Mouse (Mus musculus) heart, embryonic 12.5 days (tissue): ENCODE measurements around the gene Samd14. TPM values are rescaled to one million over a fixed set of nuclear protein-coding genes. Genes with fewer than 3 reads are reported as not detected.
"Not testable (repeated sequence)": the region's sequence is repeated elsewhere in the genome, so short reads cannot be mapped to it uniquely, and the experiment has no call there.

Experiments
- ATAC-seq: fragments of 200-750 bp; cut with Nextera tagmentation; 2 replicates; pipeline ENCODE4 v1.8.0; 2017; ENCODE audit warnings: moderate TSS enrichment, moderate library complexity; ENCODE audit not compliant: insufficient number of reproducible peaks, low FRiP score
- H3K27ac ChIP-seq: fragments of 300-500 bp; sonication (generic); 2 replicates; pipeline ENCODE4 v1.5.1; 2016; ENCODE audit warnings: mild to moderate bottlenecking, moderate library complexity; ENCODE audit not compliant: poor library complexity, severe bottlenecking
- H3K27me3 ChIP-seq: fragments of 300-500 bp; sonication (generic); replicated peaks from 2 replicates; pipeline ENCODE4 v1.6.1; 2016; ENCODE audit warnings: mild to moderate bottlenecking, moderate library complexity
- H3K36me3 ChIP-seq: fragments of 300-500 bp; sonication (generic); 2 replicates; pipeline ENCODE4 v1.6.1; 2016; ENCODE audit warnings: mild to moderate bottlenecking, moderate library complexity
- H3K4me1 ChIP-seq: fragments of 300-500 bp; sonication (generic); replicated peaks from 2 replicates; pipeline ENCODE4 v1.6.1; 2016; ENCODE audit warnings: mild to moderate bottlenecking
- H3K4me2 ChIP-seq: fragments of 300-500 bp; sonication (generic); 2 replicates; pipeline ENCODE4 v1.6.1; 2016; ENCODE audit warnings: mild to moderate bottlenecking, moderate library complexity
- H3K4me3 ChIP-seq: fragments of 300-500 bp; sonication (generic); 2 replicates; pipeline ENCODE4 v1.5.1; 2016; ENCODE audit warnings: mild to moderate bottlenecking
- H3K9ac ChIP-seq: fragments of 300-500 bp; sonication (generic); 2 replicates; pipeline ENCODE4 v1.6.1; 2016; ENCODE audit warnings: mild to moderate bottlenecking, moderate library complexity
- H3K9me3 ChIP-seq: fragments of 300-500 bp; sonication (generic); replicated peaks from 2 replicates; pipeline ENCODE4 v1.6.1; 2016; ENCODE audit warnings: mild to moderate bottlenecking, moderate library complexity
- WGBS: fragments of 180-500 bp; shearing (Covaris S2); methylation state at CpG from one replicate; pipeline ENCODE4 v1.1.7; 2016; 5-methylcytosine and 5-hydroxymethylcytosine counted together
- polyA plus RNA-seq: library from polyadenylated mRNA; unstranded; fragments of >200 nt; fragmentation: Nextera tagmentation; extraction: Ambion mirVana; gene quantifications from 2 replicates; pipeline ENCODE4 v1.2.1, GENCODE M21; 2016

Samd14 gene
- polyA plus RNA-seq, result 14.8 and 16.5 TPM in 2 replicates

DNA sequence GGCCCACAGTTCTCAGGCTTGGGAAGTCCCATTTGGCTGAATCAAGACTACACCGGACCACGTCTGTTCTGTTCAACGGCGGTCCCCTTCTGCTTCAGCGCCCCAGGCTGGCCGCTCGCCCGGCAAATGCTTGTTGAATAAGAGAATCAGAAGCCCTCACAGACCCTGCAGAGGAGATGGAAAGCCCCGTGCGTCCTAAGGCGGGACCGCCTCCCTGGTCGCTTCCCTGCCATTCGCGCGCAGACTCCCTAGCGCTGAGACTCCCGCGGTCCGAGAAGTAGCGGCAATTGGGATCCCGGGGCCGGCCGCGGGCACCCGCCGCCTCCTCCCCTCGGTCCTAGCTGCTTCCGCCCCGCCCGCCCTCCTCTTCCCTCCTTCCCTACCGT is at the start of gene Samd14:
Gene Samd14, plus strand, starts transcription at position 251 of the 386 bp plus-strand sequence.
- H3K9ac ChIP-seq, result peak within 1 kb of the TSS; percentile 87
- peaks cover 16% of the 10 kb centered on the region for H3K36me3 ChIP-seq
- no peaks in the 10 kb centered on the region for H3K27me3 ChIP-seq
- H3K4me2 ChIP-seq, result peak within 1 kb of the TSS; percentile 94
- peak within 1 kb of the TSS; percentile 78 for H3K4me3 ChIP-seq
- no peaks in the 10 kb centered on the region for H3K9me3 ChIP-seq
- 0% methylated on average over 30 of the region's 32 CpGs for WGBS
- peak within 1 kb of the TSS; percentile 83 for H3K27ac ChIP-seq
- peaks cover 57% of the 10 kb centered on the region for H3K4me1 ChIP-seq
- peak; percentile 43 for ATAC-seq

DNA sequence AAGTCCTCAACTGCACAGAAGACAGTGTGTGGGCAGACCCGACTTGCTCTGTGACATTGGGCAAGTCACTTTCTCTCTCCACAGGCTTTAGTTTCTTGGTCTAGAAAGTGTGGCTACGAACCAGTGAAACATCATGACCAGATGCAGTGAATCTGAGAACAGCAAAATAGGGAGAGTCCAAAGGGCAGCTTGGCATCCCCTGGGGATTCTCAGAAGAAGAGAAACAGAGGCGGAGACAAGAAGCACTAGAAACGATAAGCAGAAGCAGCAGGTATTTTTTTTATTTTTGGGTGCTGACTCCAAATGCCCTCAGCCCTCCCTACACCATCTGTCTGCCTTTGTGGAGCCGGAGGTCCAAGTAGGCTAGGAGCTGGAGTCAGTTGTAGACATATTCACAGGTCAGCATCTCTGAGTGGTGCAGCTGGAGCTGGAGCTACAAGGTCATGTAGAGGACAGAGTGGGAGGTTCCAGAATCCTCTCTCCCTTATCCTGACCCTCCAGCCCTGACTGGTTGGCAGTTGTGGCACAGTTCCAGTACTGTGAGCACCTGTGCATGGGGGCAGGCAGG is 47.1 kb upstream of the Samd14 start:
- 68% methylated on average over 5 of the region's 5 CpGs for WGBS
- no peaks in the 10 kb centered on the region for H3K36me3 ChIP-seq
- H3K9me3 ChIP-seq, result no peaks in the 10 kb centered on the region
- H3K4me1 ChIP-seq, result peaks cover 18% of the 10 kb centered on the region
- no peak overlapping the region for H3K27ac ChIP-seq
- H3K4me3 ChIP-seq, result no peak overlapping the region
- ATAC-seq, result peak; percentile 26; the same call in 1 of the 2 replicates
- H3K9ac ChIP-seq, result no peak overlapping the region
- no peak overlapping the region for H3K4me2 ChIP-seq
- no peaks in the 10 kb centered on the region for H3K27me3 ChIP-seq

DNA sequence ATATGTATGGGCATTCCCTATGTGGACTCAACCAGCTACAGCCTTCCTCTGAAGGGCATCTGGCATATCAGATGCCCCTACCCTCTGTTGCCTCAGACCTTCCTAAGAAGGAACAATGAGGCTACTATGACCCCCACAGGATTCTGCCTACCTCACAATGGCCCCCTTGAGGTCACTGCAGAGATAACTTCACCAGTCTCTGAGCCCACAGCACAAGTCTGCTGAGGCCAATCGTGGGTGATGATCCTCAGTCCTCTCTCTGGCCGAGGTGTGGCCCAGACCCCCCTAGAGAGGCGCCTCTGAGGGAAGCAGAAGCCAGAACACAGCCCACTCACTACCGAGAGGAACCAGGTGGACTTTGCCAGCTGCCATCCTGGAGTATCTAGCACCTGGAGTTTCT is 42.3 kb upstream of the Samd14 start, which contains the start of gene Hils1:
Gene Hils1, plus strand, starts transcription at position 175 of the 400 bp plus-strand sequence.
- Histone ChIP-seq H3K27ac (no peak within 1 kb of the TSS), H3K36me3 (no peaks in the 10 kb centered on the region), H3K9me3 (no peaks in the 10 kb centered on the region), H3K4me3 (no peak within 1 kb of the TSS), H3K27me3 (no peaks in the 10 kb centered on the region), H3K4me2 (no peak within 1 kb of the TSS), H3K4me1 (peaks cover 11% of the 10 kb centered on the region), H3K9ac (no peak within 1 kb of the TSS)
- no peak for ATAC-seq
- 45% methylated on average over 4 of the region's 4 CpGs for WGBS

DNA sequence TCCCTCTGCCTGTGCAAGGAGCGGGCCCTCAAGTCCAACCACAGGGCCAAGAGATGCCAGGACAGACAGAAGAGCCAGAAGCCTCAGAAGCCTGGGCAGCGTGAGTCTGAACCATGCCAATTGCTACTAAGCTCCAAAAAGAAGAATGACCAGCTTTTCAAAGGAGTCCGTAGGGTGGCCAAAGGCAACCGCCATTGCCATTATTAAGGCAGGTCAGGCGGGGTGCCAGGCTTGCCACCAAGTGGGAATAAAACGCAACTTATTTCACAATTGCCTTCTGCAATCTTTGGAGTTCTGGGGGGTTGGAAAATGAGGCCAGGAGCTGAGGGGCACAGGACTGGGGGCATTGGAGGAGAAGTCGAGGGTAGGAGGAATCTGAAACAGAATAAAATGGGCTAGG is 41.5 kb upstream of the Samd14 start:
- Histone ChIP-seq H3K27ac (no peak overlapping the region), H3K4me3 (no peak overlapping the region), H3K9me3 (no peaks in the 10 kb centered on the region), H3K36me3 (no peaks in the 10 kb centered on the region), H3K4me1 (peaks cover 12% of the 10 kb centered on the region), H3K4me2 (no peak overlapping the region), H3K27me3 (no peaks in the 10 kb centered on the region), H3K9ac (no peak overlapping the region)
- WGBS, result 78% methylated on average over 7 of the region's 7 CpGs
- no peak for ATAC-seq

DNA sequence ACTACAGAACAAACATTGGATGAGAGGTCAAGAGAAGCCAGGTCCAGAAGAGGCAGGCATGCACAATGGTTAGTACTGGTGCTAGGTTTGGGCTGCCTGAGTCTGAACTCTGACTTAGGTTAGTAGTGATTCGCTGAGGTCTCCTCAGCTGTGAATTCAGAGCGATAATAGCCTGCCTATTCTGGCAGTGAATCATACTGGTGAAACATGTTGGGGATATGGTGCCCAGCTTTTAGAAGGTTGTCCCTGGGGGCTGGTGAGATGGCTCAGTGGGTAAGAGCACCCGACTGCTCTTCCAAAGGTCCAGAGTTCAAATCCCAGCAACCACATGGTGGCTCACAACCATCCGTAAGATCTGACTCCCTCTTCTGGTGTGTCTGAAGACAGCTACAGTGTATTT is 40.0 kb upstream of the Samd14 start:
- not testable (repeated sequence) for H3K27me3 ChIP-seq, H3K4me3 ChIP-seq, H3K36me3 ChIP-seq, H3K4me2 ChIP-seq, ATAC-seq, H3K27ac ChIP-seq, H3K9me3 ChIP-seq, H3K9ac ChIP-seq
- 93% methylated on average over 4 of the region's 4 CpGs for WGBS
- H3K4me1 ChIP-seq, result peaks cover 23% of the 10 kb centered on the region

DNA sequence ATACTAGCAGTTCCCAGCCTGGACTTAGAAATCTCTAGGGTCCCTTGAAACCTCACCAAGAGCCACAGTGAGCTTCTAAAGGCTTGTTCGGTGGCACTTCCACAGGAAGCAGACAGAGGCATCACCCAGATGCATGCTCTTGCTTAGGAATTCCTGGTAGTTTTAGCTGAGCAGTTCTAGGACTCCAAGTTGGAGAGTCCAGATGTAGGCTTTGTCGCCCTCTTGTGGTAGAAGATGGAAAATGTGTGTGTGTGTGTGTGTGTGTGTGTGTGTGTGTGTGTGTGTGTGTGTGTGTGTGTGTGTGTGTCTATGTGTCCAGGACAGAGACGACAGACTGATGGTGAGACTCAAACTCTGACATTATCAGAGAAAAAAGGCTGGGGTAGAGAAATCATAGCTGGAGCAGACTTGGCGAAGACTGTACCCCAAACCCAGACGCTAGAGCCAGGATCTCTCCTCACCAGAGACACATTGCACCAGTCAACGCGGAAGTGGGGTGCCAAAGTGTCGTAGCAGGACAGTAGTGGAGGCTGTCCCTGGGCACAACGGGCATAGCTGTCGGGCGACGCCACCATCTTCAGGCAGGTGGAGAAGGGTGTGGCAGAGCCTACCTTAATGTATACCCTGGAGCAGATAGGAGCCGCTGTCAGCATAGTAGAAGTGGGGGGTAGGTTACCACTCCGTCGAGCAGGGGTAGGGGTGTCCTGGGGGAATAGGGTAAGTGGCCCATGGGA is 39.3 kb upstream of the Samd14 start:
- Histone ChIP-seq H3K9me3 (no peaks in the 10 kb centered on the region), H3K9ac (no peak overlapping the region), H3K27me3 (no peaks in the 10 kb centered on the region), H3K27ac (no peak overlapping the region), H3K4me2 (no peak overlapping the region), H3K36me3 (no peaks in the 10 kb centered on the region), H3K4me1 (peaks cover 29% of the 10 kb centered on the region), H3K4me3 (no peak overlapping the region)
- 0 out of 2 replicates have a peak, but pooled peaks have one; percentile 44 for ATAC-seq
- WGBS, result 56% methylated on average over 15 of the region's 15 CpGs

DNA sequence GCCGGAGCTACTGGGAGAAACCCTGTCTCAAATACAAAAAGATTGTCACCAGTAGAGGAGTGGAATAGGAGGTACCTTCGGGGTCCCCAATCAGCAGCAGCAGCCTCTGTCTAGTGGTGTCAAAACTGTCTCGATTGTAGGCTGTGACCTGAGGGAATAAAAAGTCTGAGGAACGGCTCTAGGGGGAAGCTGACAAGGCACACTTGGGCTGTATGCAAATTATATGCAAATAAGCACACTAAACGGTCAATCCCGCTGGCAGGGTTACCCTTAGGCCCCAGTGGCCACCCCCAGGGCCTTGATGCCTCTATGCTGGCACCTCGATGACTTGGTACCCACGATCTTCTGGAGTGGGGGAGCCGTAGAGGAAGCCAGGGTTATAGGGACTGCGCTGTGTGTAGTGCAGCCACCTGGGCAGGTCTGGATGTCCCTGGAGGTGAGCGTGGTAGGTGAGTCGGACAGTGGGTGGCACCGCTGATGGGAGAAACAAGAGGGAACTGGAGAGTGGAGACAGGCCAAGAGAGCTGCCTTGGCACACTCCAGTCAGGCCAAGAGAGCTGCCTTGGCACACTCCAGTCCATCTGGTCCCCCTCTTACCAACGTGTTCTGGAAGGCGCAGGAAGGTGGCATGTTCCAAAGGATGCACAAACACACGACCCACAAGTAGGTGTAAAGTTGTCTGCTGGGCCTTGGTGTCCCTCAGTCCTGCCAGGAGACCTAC is 37.6 kb upstream of the Samd14 start:
- Histone ChIP-seq H3K36me3 (no peaks in the 10 kb centered on the region), H3K9ac (peak overlapping the region; percentile 70; the same call in 1 of the 2 replicates), H3K9me3 (no peaks in the 10 kb centered on the region), H3K4me3 (peak overlapping the region; percentile 40; the same call in 1 of the 2 replicates), H3K27me3 (no peaks in the 10 kb centered on the region), H3K27ac (peak overlapping the region; percentile 76; the same call in 1 of the 2 replicates), H3K4me2 (peak overlapping the region; percentile 63), H3K4me1 (peaks cover 45% of the 10 kb centered on the region)
- 66% methylated on average over 16 of the region's 16 CpGs for WGBS
- ATAC-seq, result no peak

DNA sequence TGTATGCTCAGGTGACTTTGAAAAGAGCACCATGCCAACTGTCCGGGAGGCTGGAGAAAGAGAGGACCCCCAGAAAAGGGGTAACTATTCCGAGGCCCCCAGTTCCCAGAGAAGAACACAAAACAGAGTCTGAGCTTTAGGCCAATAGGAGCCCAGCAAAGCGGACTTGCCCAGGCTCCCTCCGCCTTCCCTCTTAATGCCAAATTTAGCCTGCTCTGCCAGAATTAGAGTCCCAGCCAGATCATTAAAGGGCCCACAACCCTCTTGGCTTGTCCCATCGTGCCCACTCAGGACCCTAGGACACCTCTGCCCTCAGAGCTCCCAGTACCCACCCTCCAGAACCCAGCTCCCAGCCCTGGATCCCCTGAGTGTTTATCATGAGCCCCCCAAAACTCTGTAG is 36.8 kb upstream of the Samd14 start:
- peaks cover 49% of the 10 kb centered on the region for H3K4me1 ChIP-seq
- no peaks in the 10 kb centered on the region for H3K9me3 ChIP-seq
- H3K27ac ChIP-seq, result peak overlapping the region; percentile 76
- H3K4me2 ChIP-seq, result peak overlapping the region; percentile 63
- no peaks in the 10 kb centered on the region for H3K27me3 ChIP-seq
- no peak for ATAC-seq
- H3K9ac ChIP-seq, result peak overlapping the region; percentile 70
- peak overlapping the region; percentile 40 for H3K4me3 ChIP-seq
- H3K36me3 ChIP-seq, result no peaks in the 10 kb centered on the region
- 28% methylated on average over 5 of the region's 5 CpGs for WGBS

DNA sequence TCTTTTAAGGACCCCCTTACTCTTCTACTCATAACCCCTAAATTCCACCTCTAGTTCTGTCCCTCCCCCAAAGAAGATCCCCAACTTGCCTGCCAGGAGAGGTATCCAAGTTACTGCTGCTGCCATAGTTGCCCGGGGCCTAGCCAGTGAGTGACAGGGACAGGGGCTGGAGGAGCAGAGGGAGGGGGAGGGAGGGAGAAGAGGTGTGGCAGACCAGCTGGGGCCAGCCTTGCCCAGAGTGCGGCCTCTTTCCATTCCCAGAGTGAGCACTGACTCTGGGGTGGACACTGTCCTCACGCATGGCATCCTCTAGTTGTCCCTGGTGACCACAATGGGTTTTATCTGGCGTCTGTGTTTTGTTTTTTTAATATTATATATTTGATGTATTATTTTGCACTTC is 36.4 kb upstream of the Samd14 start:
- peak; percentile 55 for ATAC-seq
- Histone ChIP-seq H3K4me1 (peaks cover 52% of the 10 kb centered on the region), H3K27me3 (no peaks in the 10 kb centered on the region), H3K4me3 (peak overlapping the region; percentile 40), H3K9ac (peak overlapping the region; percentile 70), H3K27ac (peak overlapping the region; percentile 76), H3K9me3 (no peaks in the 10 kb centered on the region), H3K4me2 (peak overlapping the region; percentile 63), H3K36me3 (no peaks in the 10 kb centered on the region)
- 45% methylated on average over 4 of the region's 4 CpGs for WGBS

DNA sequence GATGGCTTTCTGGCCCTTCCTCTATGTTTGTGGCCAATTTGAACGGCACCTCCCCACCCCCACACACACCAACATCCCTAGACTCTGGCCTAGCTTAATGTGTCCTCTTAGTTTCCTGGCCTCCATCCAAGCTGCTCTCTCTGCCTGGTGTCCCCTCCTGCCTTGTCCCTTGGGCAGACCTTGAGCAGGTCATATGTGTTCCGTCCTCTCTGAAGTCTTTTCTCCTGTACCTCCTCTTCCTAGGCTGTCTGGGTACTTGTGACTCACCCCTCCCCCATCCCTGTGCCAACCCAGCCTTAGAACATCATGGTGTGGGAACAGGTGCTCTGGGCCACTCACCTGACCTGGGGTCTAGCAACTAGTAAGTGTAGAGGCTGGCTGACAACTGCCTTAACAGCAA is 34.7 kb upstream of the Samd14 start:
- Histone ChIP-seq H3K36me3 (no peaks in the 10 kb centered on the region), H3K27me3 (no peaks in the 10 kb centered on the region), H3K9me3 (no peaks in the 10 kb centered on the region), H3K4me3 (no peak overlapping the region), H3K9ac (0 out of 2 replicates have a peak overlapping the region, but pooled peaks have one; percentile 35), H3K27ac (peak overlapping the region; percentile 64), H3K4me2 (no peak overlapping the region), H3K4me1 (peaks cover 60% of the 10 kb centered on the region)
- no peak for ATAC-seq
- WGBS, result 50% methylated on average over 2 of the region's 2 CpGs

DNA sequence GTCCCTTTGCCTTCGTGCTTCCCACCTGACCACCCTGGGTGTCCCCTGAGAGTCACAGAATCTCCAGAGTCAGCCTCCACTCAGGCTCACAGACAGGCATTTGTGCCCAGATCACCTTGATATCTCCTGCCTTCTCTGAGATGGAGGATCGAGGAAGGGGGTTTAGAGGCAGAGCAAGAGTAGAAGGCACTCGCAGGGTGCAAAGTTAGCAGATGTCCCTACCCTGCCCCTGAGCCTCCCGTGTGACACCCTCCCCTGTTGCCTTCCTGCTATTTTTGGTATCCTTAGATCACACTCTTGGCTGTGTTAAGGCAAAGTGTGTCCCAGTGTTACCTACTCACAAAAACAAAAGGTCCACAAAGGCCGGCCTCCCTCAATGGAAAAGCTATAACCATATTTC is 33.5 kb upstream of the Samd14 start, which contains the start of gene Sgca:
Gene Sgca, minus strand, starts transcription at position 129 of the 400 bp plus-strand sequence.
- Histone ChIP-seq H3K36me3 (no peaks in the 10 kb centered on the region), H3K4me3 (no peak within 1 kb of the TSS), H3K27me3 (no peaks in the 10 kb centered on the region), H3K4me2 (0 out of 2 replicates have a peak within 1 kb of the TSS, but pooled peaks have one; percentile 1), H3K4me1 (peaks cover 60% of the 10 kb centered on the region), H3K9me3 (no peaks in the 10 kb centered on the region), H3K27ac (peak within 1 kb of the TSS; percentile 64), H3K9ac (peak within 1 kb of the TSS; percentile 35; the same call in 1 of the 2 replicates)
- 44% methylated on average over 5 of the region's 5 CpGs for WGBS
- no peak for ATAC-seq
